Mouse (Mus musculus) neural tube, embryonic 11.5 days (tissue): ENCODE measurements at regions not wholly inside any gene's neighbourhood (a gene's known extent, or its start where the extent isn't known, plus 50 kb on each side); places are given as distances from the start of the nearest gene placed in this dataset.

Experiments used
- ATAC-seq: fragments of 200-750 bp; cut with Nextera tagmentation; 2 replicates; pipeline ENCODE4 v1.8.0; 2017; ENCODE audit warnings: moderate number of reproducible peaks, mild to moderate bottlenecking, moderate TSS enrichment, moderate library complexity; ENCODE audit not compliant: insufficient read depth, low FRiP score, low TSS enrichment
- DNase-seq: peaks from one replicate; pipeline ENCODE4 v3.0.0-alpha.2; 2015; ENCODE audit warnings: low spot score
- H3K27ac ChIP-seq: fragments of 300-500 bp; sonication (generic); 2 replicates; pipeline ENCODE4 v1.5.1; 2014; ENCODE audit warnings: low read depth, mild to moderate bottlenecking, low read length
- H3K27me3 ChIP-seq: fragments of 300-500 bp; sonication (generic); 2 replicates; pipeline ENCODE4 v1.6.1; 2014; ENCODE audit warnings: mild to moderate bottlenecking, low read length, mixed read lengths; ENCODE audit not compliant: control insufficient read depth, insufficient read depth
- H3K36me3 ChIP-seq: fragments of 300-500 bp; sonication (generic); 2 replicates; pipeline ENCODE4 v1.6.1; 2014; ENCODE audit warnings: mild to moderate bottlenecking, low read length, moderate library complexity, mixed read lengths; ENCODE audit not compliant: control insufficient read depth, insufficient read depth
- H3K4me1 ChIP-seq: fragments of 300-500 bp; sonication (generic); 2 replicates; pipeline ENCODE4 v1.6.1; 2014; ENCODE audit warnings: low read length, mixed read lengths; ENCODE audit not compliant: control insufficient read depth, insufficient read depth
- H3K4me2 ChIP-seq: fragments of 300-500 bp; sonication (generic); 2 replicates; pipeline ENCODE4 v1.6.1; 2014; ENCODE audit warnings: low read depth, mild to moderate bottlenecking, moderate library complexity
- H3K4me3 ChIP-seq: fragments of 300-500 bp; sonication (generic); 2 replicates; pipeline ENCODE4 v1.5.1; 2014; ENCODE audit warnings: low read depth, low read length
- H3K9ac ChIP-seq: fragments of 300-500 bp; sonication (generic); 2 replicates; pipeline ENCODE4 v1.6.1; 2014; ENCODE audit warnings: mild to moderate bottlenecking, low read length
- H3K9me3 ChIP-seq: fragments of 300-500 bp; sonication (generic); 2 replicates; pipeline ENCODE4 v1.6.1; 2016; ENCODE audit warnings: low read length; ENCODE audit not compliant: control insufficient read depth
- WGBS: fragments of 180-500 bp; shearing (Covaris S2); extraction: QIAGEN DNeasy Blood & Tissue Kit; methylation state at CpG from one replicate; pipeline ENCODE4 v1.1.7; 2014; 5-methylcytosine and 5-hydroxymethylcytosine counted together

DNA sequence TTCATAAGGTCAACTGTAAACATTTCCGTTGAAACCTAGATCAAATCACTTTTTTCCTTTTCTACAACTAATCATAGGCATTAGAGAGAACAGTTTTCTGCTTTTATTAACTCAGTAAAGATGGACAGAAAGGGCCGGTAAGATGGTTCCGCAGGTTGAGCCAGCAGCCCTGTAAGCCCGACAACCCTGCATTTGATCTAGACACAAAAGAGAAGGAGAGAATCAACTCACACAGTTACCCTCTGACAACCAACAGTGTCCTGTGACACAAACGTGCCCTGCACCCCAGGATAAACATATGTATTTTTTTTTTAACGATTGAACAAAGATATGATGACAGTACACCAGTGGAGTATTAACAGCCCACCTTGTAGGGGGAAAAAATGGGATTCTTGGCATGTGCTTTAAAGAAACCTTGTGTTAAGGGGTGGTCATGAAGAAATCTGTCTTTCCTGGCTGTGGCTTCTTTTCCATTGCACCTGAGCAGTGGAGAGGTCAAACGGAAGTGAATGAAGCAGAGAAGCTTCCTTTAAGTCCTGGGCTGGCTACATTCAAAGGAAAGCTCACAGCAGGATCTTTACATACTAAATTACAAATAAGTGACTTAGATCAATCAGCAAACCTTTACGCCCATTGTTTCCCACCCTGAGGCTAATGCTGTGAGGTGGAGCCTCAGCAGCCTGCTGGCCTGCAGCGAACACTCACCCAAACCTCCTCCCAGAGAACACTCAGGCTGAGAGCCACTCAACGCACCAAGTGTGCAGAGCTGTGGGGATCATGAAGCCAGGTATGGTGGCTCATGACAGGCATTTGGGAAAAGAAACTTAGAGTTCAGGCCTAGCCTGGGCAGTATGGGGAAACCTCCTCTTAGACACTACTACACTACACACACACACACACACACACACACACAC is 66.8 kb upstream of the Arhgap29 start:
- no peaks in the 10 kb centered on the region for H3K36me3 ChIP-seq

DNA sequence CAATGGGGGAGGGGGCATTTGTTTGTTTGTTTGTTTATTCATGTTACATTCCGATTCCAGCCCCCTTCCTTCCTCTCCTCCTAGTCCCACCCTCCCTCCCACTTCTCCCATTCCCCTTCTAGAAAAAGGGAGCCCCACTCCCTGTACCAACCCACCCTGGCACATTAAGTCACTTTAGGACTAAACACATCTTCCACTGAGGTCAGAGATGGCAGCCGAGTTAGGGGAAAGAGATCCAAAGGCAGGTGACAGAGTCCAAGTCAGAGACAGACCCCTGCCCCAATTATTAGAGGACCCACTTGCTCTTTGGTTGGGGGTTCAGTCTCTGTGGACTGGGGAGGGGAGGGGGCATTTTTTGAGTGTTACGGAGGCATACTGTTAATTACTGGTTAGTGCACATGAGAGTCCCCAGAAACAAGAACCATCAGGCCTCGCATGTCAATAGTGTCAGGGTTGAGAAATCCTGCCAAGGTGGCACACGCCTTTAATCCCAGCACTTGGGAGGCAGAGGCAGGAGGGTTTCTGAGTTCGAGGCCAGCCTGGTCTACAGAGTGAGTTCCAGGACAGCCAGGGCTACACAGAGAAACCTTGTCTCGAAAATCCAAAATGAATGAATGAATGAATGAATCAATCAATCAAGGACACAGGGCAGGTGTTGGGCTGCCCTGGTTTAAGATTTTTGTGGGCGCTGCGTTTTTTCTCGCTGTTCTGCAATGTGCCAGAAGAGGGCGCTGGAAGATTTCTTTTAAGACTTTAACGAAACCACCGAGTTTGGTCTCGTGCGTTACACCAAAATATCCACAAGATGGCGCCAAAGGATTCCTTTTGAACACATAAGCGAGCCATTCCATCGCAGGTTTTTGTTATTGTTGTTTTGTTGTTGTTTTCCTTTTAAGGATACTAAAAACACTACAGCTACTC is 67.8 kb upstream of the Arhgap29 start:
- Histone ChIP-seq H3K27me3 (no peaks in the 10 kb centered on the region), H3K4me3 (no peak overlapping the region), H3K4me1 (peaks cover 3% of the 10 kb centered on the region; the same call in 1 of the 2 replicates), H3K4me2 (0 out of 2 replicates have a peak overlapping the region, but pooled peaks have one; percentile 22), H3K9ac (no peak overlapping the region), H3K27ac (no peak overlapping the region), H3K9me3 (no peaks in the 10 kb centered on the region), H3K36me3 (no peaks in the 10 kb centered on the region)
- DNase-seq (peak; percentile 90), ATAC-seq (peak; percentile 65; the same call in 1 of the 2 replicates)
- 27% methylated on average over 18 of the region's 18 CpGs for WGBS

More for the DNA sequence above, 66.8 kb upstream of the Arhgap29 start:
- Histone ChIP-seq H3K4me1 (peaks cover 3% of the 10 kb centered on the region; the same call in 1 of the 2 replicates), H3K27ac (no peak overlapping the region), H3K9ac (no peak overlapping the region), H3K4me3 (no peak overlapping the region), H3K9me3 (no peaks in the 10 kb centered on the region), H3K4me2 (peak overlapping the region; percentile 22; the same call in 1 of the 2 replicates), H3K27me3 (no peaks in the 10 kb centered on the region)
- 11% methylated on average over 10 of the region's 10 CpGs for WGBS
- ATAC-seq (no peak), DNase-seq (no peak)

DNA sequence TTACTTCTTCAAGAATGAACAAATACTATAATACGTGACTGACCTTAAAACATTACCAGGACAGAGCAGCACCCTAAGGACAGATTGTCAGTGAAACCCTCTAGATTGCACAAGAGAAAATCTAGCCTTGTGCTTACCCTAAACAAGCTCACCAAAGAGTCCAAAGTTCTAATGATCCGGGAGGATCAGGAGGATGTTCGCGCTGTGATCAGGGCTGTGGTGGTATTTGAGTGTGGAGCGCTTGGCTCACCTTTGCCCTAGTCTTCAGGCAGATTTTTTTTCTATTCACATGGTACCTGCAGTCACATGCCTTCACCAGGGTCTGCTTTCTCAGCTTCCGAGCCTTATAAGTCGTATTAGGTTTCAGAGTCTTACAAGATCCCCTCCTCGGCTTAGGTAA is 65.3 kb upstream of the Abcd3 start:
- Histone ChIP-seq H3K9ac (no peak overlapping the region), H3K9me3 (no peaks in the 10 kb centered on the region), H3K4me3 (no peak overlapping the region), H3K4me1 (peaks cover 3% of the 10 kb centered on the region; the same call in 1 of the 2 replicates), H3K27ac (no peak overlapping the region), H3K4me2 (no peak overlapping the region), H3K27me3 (no peaks in the 10 kb centered on the region), H3K36me3 (no peaks in the 10 kb centered on the region)
- 88% methylated on average over 8 of the region's 8 CpGs for WGBS
- DNase-seq = no peak
- no peak for ATAC-seq

DNA sequence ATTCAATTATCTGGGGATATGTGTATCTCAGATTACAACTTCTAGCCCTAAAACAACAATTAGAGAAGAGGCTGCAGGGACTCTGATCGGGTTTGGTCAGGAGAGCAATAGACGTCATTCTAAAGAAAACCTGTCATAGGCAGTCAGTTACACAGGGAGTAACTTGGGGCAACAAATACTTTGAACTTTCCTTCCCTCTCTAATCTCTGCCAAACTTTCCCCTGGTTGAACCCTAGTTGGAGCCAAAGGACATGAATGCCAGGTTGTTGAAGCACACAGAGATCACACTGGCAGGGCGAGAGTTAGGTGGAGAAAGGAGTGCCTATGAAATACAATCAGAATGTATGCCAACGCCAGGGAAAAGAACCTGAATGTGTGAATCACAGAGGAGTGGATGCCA is 60.0 kb upstream of the Abcd3 start:
- 85% methylated on average over 4 of the region's 4 CpGs for WGBS
- ATAC-seq (no peak), DNase-seq (no peak)
- H3K27me3 ChIP-seq = no peaks in the 10 kb centered on the region
- no peaks in the 10 kb centered on the region for H3K36me3 ChIP-seq
- H3K4me2 ChIP-seq = no peak overlapping the region
- no peak overlapping the region for H3K27ac ChIP-seq
- H3K9ac ChIP-seq = no peak overlapping the region
- H3K9me3 ChIP-seq = no peaks in the 10 kb centered on the region
- H3K4me3 ChIP-seq = no peak overlapping the region
- no peaks in the 10 kb centered on the region for H3K4me1 ChIP-seq

DNA sequence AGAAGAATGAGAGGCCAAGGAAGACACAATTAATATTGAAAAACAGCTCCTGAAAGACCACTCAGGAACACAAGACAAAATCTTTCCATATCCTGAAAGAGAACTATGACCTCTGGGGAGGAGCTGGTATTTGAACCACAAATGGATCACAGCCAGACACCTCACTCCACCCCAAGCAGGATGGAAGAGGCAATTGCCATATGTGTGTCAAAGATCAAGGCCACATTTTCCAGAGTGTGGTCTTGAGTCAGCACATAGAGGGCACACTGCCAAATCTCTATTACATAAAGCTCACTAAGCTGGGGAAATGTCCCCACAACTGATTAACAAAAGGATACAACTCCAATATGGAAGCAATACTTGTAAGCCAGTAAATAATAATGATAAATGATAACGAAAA is 59.5 kb upstream of the Abcd3 start:
- H3K27me3 ChIP-seq = no peaks in the 10 kb centered on the region

DNA sequence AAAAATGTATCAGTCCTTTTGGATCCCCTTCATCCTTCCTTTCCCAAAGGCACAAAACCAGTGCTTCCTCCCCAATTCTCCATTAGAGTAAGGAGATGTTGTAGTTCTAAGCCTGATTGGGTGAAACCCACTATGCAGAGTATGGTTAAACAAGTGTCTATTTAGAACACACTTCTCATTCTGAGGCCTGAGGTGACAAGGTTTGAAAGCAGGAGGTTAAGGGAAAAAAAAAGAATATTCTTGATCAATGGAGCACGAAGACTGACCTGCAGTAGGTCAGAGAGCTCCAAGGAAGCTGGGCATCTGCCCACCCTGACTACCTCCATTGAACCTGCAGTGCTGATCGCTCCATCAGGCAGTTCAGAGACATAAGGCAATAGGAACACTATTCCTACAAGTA is 58.5 kb upstream of the Abcd3 start:
- no peaks in the 10 kb centered on the region for H3K27me3 ChIP-seq
- no peak for DNase-seq
- no peaks in the 10 kb centered on the region for H3K9me3 ChIP-seq
- no peak overlapping the region for H3K4me2 ChIP-seq
- no peaks in the 10 kb centered on the region for H3K4me1 ChIP-seq
- no peak overlapping the region for H3K4me3 ChIP-seq
- no peaks in the 10 kb centered on the region for H3K36me3 ChIP-seq
- no peak for ATAC-seq
- no peak overlapping the region for H3K9ac ChIP-seq
- H3K27ac ChIP-seq = no peak overlapping the region
- 85% methylated on average over 2 of the region's 2 CpGs for WGBS

More for the DNA sequence above, 59.5 kb upstream of the Abcd3 start:
- Histone ChIP-seq H3K9me3 (no peaks in the 10 kb centered on the region), H3K27ac (no peak overlapping the region), H3K4me2 (no peak overlapping the region), H3K36me3 (no peaks in the 10 kb centered on the region), H3K4me3 (no peak overlapping the region), H3K9ac (no peak overlapping the region), H3K4me1 (no peaks in the 10 kb centered on the region)
- no peak for ATAC-seq
- DNase-seq = no peak
- WGBS = 93% methylated on average over 1 of the region's 1 CpGs

DNA sequence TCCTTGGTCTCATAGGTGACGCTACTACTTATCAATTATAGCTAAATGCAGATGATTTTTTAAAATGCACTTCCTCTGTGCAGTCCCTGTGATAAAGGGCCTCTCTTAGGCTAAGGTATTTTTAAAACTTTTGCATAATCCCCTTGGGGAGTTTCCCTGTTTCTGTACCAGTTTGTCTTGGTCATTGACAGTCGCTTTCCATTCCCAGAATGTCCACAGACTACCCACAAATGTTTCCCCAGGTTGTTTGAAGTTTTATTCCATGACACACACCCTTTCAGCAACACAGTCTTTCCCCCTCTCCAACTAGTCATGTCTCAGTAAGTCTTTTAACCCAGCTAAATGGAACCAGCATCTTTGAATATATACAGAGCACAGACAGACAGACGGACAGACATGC is 57.6 kb upstream of the Abcd3 start:
- Histone ChIP-seq H3K27me3 (no peaks in the 10 kb centered on the region), H3K4me1 (no peaks in the 10 kb centered on the region), H3K9ac (no peak overlapping the region), H3K4me3 (no peak overlapping the region), H3K27ac (no peak overlapping the region), H3K9me3 (no peaks in the 10 kb centered on the region), H3K36me3 (no peaks in the 10 kb centered on the region), H3K4me2 (no peak overlapping the region)
- WGBS = 87% methylated on average over 3 of the region's 3 CpGs
- ATAC-seq = no peak
- no peak for DNase-seq

DNA sequence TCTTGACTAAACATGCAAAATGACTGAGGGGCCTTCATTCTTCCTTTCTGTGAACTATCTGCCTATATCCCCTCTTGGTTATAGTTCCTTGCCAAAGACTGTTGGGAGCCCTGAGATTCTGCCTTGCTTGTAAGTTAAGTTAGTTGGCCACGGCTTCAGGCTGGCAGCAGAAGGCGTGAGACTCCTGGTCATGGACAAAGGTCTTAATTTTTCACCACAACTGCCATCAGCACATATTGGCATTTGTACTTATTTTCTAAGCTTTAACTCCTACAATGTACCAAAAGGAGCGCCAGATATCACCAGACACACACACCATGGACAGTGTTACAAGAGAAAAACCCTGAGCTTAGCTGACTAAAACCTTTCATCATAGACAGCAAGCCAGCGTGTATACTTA is 56.7 kb upstream of the Abcd3 start:
- WGBS = 80% methylated on average over 4 of the region's 4 CpGs
- DNase-seq (no peak), ATAC-seq (no peak)
- Histone ChIP-seq H3K4me2 (no peak overlapping the region), H3K27me3 (no peaks in the 10 kb centered on the region), H3K4me1 (no peaks in the 10 kb centered on the region), H3K9me3 (no peaks in the 10 kb centered on the region), H3K4me3 (no peak overlapping the region), H3K36me3 (no peaks in the 10 kb centered on the region), H3K9ac (no peak overlapping the region), H3K27ac (no peak overlapping the region)
